Mouse (Mus musculus) erythroblast, embryonic 14.5 days (primary cell): ENCODE measurements around the gene Cdk5. TPM values are rescaled to one million over a fixed set of nuclear protein-coding genes. Genes with fewer than 3 reads are reported as not detected.

Source experiments
- H3K27me3 ChIP-seq: 2 replicates; pipeline ENCODE4 v1.6.1; 2012; ENCODE audit warnings: inconsistent platforms; ENCODE audit not compliant: control insufficient read depth
- H3K36me3 ChIP-seq: 2 replicates; pipeline ENCODE4 v1.6.1; 2012; ENCODE audit warnings: mild to moderate bottlenecking, inconsistent platforms; ENCODE audit not compliant: control insufficient read depth
- H3K4me1 ChIP-seq: 2 replicates; pipeline ENCODE4 v1.6.1; 2012; ENCODE audit warnings: inconsistent platforms; ENCODE audit not compliant: control insufficient read depth
- H3K4me3 ChIP-seq: replicated peaks from 2 replicates; pipeline ENCODE3; 2012; ENCODE audit warnings: moderate library complexity, mild to moderate bottlenecking, inconsistent platforms
- H3K9me3 ChIP-seq: 2 replicates; pipeline ENCODE4 v1.6.1; 2012; ENCODE audit warnings: low read length, inconsistent platforms, mixed read lengths; ENCODE audit not compliant: control insufficient read depth
- GATA1 ChIP-seq: IDR thresholded peaks from 2 replicates; pipeline ENCODE4 v1.6.1; 2012; ENCODE audit warnings: low read length, inconsistent platforms, mixed read lengths
- TAL1 ChIP-seq: IDR thresholded peaks from 3 replicates; pipeline ENCODE4 v1.6.1; 2012; ENCODE audit warnings: low read length, inconsistent platforms, mixed read lengths
- polyA plus RNA-seq: library from polyadenylated mRNA; stranded (reverse); fragments of >175 nt; gene quantifications from 2 replicates; pipeline ENCODE4 v1.2.3, GENCODE M21; 2012

The Cdk5 gene
- polyA plus RNA-seq, 1 experiment = 0.67 TPM

DNA sequence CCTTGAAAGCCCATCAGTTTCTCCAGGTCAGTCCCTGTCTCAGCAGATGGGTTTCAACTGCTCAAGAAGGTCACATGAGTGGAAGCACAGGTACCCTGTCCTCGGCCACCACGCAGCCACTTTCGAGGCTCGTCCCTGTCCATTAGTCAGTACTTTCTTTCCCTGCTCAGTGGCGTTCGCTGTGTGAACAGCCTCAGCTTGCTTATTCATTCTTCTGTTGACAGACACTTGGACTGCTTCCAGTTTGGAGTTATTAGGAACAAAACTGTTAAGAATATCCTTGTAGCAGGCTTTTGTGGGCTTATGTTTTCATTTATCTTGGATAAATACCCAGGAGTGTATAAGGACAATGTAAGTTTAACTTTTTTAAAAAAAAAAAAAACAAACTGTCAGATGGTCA is 49.1 kb downstream of the Cdk5 start:
- Histone ChIP-seq H3K9me3 (no peaks in the 10 kb centered on the region), H3K4me3 (no peak overlapping the region), H3K36me3 (no peaks in the 10 kb centered on the region), H3K4me1 (no peaks in the 10 kb centered on the region), H3K27me3 (no peaks in the 10 kb centered on the region; the same call in 1 of the 2 replicates)
- no peak for TF ChIP-seq TAL1
- TF ChIP-seq GATA1 = no peak

DNA sequence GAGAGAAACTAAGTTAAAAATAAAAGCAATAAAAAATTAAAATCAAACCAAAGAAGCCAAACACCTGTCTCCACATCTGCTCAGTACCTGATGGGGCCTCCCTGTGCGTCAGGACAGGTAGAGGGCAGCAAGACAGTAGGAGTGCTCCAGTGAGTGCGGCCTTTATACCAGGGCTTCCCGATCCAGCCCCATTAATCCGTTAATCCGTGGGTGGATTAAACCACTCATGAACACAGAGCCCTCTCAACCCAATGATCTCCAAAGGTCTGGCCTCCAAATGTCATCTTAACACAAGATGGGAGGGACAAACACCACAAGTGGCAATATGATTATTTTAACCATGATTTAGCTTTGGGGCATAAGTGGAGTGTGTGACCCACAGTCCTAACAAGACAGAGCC is 49.5 kb downstream of the Cdk5 start:
- Histone ChIP-seq H3K36me3 (no peaks in the 10 kb centered on the region), H3K4me1 (no peaks in the 10 kb centered on the region), H3K4me3 (no peak overlapping the region), H3K27me3 (no peaks in the 10 kb centered on the region; the same call in 1 of the 2 replicates), H3K9me3 (no peaks in the 10 kb centered on the region)
- TF ChIP-seq GATA1 = no peak
- TF ChIP-seq TAL1 = no peak

DNA sequence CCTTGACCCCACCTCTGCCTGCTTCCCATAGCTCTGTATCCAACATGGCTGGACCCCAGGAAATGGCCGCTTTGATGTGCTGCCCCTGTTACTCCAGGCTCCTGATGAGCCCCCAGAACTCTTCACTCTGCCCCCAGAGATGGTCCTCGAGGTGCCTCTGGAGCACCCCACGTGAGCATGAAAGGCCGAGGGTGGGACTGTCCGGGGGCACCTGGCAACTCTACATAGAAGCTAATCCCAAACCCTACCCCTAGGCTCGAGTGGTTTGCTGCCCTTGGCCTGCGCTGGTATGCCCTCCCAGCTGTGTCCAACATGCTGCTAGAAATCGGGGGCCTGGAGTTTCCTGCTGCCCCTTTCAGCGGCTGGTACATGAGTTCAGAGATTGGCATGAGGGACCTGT is 53.6 kb downstream of the Cdk5 start:
- Histone ChIP-seq H3K27me3 (peaks cover 9% of the 10 kb centered on the region), H3K4me1 (no peaks in the 10 kb centered on the region), H3K9me3 (no peaks in the 10 kb centered on the region), H3K36me3 (no peaks in the 10 kb centered on the region), H3K4me3 (no peak overlapping the region)
- TF ChIP-seq GATA1 (no peak), TAL1 (no peak)

Other genes with a start within 250 kb of the Cdk5 start
- 0.08 TPM in 1 of 2 replicates, not detected in the other for gene Kcnh2, start 71.9 kb downstream of the Cdk5 start, polyA plus RNA-seq
- 0.02 and 0.03 TPM in 2 replicates for gene Nos3, start 58.7 kb downstream of the Cdk5 start, polyA plus RNA-seq
- gene Atg9b, start 31.4 kb downstream of the Cdk5 start, polyA plus RNA-seq = 0.02 and 0.05 TPM in 2 replicates
- 1.7 and 2.2 TPM in 2 replicates for gene Abcb8, start 29.9 kb downstream of the Cdk5 start, polyA plus RNA-seq
- gene Asic3, start 10.1 kb downstream of the Cdk5 start, polyA plus RNA-seq = not detected in 2 replicates
- 1.1 and 2.5 TPM in 2 replicates for gene Slc4a2, start 307 bp upstream of the Cdk5 start, polyA plus RNA-seq
- 33.0 and 33.8 TPM in 2 replicates for gene Fastk, start 21.8 kb upstream of the Cdk5 start, polyA plus RNA-seq
- gene Tmub1, start 24.3 kb upstream of the Cdk5 start, polyA plus RNA-seq = 2.3 and 2.8 TPM in 2 replicates
- 17.2 and 18.9 TPM in 2 replicates for gene Agap3, start 28.6 kb upstream of the Cdk5 start, polyA plus RNA-seq
- not detected in 2 replicates for gene Gbx1, start 103.7 kb upstream of the Cdk5 start, polyA plus RNA-seq
- gene Asb10, start 117.4 kb upstream of the Cdk5 start, polyA plus RNA-seq = not detected in 2 replicates
- not detected in 2 replicates for gene 4931409K22Rik, start 133.3 kb upstream of the Cdk5 start, polyA plus RNA-seq
- 4.3 and 5.3 TPM in 2 replicates for gene Abcf2, start 153.9 kb upstream of the Cdk5 start, polyA plus RNA-seq
- gene Chpf2, start 163.2 kb upstream of the Cdk5 start, polyA plus RNA-seq = 0.75 and 0.89 TPM in 2 replicates
- gene Smarcd3, start 200.9 kb upstream of the Cdk5 start, polyA plus RNA-seq = not detected in 2 replicates